Mouse (Mus musculus): ENCODE results near the gene Dnajc5.

Gene Dnajc5

DNA sequence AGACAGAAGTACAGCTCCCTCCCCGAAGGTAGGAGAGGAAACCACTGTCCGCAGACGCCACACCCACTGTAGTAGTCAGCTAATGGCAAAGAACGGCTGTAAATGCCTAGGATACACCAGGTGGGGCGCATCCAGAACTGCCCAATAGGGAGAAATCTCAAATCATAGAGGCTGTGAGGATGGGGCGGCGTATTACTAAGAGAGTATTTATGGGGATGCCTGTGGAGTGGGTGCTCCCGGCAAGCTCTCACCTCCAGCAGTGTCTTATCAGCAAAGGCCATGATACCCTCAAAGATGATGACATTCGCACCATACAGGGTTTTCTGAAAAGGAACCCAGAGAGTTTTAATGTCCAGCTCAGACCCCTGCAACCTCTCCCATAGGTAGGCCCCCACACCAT lies 53.7 kb downstream of the Dnajc5 start:
- no peak for DNase-seq

DNA sequence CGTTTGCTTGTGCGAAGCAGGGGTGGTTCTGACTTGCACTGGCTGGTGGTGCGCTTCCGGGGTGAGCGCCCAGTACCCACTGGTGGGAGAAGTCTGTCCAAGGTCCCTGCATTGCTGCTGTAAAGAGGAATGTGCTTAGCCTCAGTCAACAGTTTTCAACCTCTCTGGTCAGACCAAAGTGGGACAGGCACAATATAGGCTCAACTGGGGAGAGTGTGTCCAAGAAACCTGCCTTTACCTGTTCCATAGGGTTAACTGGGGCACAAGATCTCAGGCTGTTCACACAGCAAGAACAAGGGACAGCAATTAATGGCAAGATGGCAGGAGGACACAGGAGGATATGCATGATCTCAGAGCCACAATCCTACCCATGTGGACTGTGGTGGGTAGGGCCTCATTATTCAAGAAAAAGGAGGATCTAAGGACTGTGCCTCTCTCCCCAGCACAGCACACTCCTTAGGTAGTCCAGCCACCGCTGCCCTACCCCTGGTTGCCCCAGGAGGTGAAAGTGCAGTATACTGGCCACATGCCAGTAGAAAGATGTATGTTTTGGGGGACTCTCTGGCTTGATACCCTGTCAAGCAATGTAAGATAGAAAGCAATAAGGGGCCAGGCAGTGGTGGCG lies 54.7 kb downstream of the Dnajc5 start:
- DNase-seq: no peak

DNA sequence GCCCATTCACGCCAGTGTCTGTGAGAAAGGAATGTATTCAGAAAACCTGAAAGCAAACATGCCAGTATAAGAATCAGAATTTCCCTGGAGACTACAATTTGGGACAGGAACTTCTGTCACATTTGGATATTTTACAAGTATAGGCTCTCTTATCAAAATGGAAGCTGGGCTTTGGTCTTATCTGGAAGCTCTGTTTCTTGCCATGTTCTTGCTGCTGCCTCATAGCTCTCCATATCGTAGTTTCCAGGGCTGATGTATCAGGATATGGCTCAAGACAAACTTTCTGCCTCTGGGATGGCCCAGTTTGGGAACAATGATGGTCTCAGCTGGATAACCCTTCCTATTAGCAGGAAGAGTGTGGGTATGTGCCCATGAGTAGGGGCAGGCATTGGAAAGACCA lies 56.3 kb downstream of the Dnajc5 start:
- DNase-seq: no peak

DNA sequence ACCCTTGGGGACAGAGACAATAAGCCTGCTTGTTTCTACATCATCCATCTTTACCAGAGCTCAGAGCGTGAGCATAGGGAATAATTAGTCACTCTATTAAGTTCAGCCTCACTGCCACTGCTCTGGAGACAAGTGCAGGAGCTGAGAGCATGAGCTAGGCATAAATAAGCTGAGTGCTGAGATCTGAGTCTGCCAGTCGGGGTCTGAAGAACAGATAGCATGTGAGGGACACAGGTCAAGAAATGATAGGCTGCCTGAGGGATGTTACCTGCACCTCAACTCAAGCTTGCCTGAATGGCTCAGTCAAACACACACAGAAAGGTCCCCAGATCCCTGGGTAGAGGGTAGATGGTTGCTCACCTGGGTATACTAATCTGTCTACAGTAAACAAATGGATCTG lies 56.8 kb downstream of the Dnajc5 start:
- DNase-seq: peak in 1 of 2 experiments; percentile 1

DNA sequence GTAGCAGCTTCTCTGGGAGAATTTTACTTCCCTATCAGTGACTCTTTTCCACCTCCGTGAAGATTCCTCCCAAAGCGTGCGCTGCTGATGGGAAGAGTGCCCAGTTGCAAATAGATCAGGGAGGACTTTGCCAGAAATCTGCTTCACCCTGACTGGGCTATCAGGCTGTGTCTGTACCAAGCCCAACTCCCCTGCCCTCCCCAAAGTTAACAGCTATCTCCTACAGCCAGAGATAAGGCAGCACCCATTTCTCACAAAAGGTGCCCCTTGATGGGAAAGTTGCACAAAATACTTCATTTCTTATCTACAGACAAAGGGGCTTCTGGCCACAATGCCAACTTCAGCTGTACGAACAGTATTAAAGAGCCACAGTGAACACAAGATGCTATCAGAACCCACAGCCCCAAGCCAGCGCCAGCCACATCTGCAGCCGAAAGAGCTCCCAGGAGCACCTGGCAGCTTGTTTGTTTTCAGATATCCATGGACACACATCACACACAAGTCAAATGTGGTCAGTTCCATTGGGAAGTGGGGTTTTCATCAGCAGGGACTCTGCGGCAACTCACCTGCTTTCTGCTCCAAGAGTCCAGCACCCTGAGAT lies 57.8 kb downstream of the Dnajc5 start:
- peak in 1 of 2 experiments; percentile 0 for DNase-seq

DNA sequence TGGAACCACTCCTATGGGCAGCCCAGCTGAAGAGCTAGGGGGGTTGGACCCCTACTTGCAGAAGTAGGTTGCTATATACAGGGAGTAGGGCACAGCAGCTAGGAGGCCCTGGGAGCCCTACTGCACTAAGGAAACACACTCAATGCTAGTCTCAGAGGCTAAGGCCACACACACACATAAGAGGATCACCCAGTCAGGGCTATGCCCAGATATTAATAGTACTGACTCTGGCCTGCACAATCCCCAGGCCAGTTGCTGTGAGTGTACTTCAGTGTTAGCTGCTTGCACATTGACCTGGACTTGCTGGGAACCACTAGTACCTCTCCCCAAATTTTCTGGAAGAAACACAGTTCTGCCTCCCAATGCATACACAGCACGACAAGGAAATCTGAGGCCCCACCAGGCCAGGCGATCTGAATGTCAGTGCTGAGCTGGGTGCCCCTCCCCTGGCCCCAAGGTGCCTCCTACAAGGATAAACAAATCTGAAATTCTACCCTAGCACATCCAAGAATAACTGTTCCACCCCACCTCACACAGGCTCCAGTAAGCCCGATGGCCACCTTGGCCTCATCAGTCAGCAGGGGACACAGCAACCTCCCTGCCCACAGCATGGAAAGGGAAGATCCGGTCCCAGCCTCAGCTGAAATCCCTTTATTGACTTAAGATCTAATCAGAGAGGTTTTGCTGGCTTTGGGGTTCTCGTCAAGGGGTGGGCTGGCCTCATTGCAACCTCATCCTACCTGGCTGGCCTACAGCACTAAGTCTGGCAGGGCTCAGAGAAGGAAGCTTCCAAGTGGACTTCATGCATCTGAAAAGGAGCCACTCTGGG lies 58.7 kb downstream of the Dnajc5 start:
- DNase-seq: no peak

DNA sequence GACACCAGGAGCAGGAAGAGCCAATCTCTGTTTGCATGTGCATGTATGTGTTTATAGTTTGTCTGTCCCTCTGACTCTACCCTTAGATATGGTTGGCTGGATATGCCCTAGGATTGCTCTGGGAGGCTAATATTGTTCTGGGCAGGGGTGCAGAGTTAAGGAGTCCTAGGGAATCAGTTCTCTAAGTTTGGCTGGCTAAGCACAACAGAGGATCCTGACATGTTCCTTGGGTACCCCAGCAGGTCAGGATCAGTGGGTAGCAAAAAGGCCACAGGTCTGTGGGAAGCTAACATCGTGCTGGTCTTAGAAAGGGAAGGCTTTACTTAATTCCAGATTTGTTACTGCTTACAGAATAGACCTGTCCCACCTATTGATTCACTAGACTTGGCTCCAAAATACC lies 59.4 kb downstream of the Dnajc5 start:
- no peak for DNase-seq

DNA sequence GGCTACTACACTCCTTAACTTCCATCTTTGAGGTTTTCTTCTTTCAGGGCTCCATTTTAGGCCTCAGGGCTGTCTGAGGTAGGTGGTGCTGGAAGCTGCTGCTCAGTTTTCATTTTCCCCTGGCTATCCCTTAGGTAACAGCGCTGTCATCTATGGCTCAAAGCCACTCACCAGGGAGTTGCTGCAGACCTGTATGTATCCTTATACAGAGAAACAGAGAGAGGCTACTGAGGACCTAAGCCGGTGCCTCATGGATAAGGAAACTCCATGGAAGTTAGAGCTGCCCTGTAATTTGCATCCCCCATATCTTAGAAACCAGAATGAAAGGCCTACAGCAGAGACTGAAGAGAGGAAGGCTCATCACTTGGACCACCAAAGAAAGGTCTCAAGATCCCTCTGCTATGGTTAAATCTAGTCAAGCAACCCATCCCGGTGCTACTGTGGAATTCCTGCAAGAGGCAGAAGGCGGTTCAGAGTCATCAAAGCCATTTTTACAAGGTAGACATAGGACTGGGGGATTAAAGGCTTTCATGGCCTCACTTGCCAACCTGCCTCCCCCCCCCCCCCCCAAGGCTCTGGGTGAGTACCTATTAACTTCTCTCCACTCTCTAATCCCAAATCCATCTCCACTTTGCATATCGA lies 60.0 kb downstream of the Dnajc5 start:
- DNase-seq: no peak

DNA sequence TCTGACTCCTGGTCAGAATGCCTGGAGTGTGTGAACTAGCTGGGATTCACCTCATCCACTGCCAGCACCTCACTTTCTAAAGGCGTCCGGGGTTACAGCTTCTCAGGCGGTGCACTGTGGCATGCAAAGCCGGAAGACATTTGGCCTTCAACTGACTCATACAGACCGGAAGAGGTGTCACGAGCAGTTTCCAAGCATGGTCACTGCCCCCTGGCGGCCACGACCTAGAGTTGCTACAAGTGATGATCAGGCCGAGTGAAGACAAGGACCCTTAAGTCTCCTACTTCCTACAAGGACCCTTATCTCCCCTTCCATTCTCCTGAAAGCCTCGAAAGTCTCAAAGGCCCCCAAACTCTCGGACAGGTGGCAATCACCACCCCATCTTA lies 60.7 kb downstream of the Dnajc5 start:
- DNase-seq: peak; percentile 77 to 85

DNA sequence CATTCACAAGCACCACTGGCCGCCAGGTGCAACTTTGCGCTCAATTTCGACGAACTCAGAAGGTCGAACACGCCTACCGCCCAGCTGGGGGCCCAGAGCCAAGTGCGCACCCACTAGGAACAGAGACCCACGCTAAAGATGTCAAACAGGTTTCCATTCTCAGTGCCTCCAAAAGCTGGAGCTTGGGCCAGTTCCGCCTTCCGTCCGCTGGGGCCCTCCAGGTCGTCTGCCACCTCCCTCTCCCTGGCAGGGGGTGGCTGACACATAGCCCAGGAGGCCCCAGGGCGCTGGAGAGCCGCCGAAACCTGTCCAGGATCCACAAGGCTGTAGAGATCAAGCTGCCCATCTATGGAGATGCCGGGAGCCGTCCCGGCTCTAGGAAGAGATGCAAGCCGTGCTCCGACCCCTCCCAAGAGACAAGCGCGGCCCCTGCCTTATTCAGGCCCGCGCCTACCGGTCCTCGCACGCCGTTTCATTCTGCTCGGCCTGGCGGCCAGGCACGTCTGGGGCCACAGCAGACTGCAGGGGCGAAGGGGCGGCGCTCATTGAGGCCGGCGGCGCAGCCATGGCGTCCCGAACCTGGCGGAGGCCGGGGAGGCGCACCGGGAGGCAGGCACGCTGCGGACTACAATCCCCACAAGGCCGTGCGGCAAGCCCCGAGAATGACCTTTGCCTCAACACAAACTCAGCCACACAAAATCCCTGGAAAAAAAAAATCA lies 61.3 kb downstream of the Dnajc5 start:
- peak; percentile 82 to 85 for DNase-seq

DNA sequence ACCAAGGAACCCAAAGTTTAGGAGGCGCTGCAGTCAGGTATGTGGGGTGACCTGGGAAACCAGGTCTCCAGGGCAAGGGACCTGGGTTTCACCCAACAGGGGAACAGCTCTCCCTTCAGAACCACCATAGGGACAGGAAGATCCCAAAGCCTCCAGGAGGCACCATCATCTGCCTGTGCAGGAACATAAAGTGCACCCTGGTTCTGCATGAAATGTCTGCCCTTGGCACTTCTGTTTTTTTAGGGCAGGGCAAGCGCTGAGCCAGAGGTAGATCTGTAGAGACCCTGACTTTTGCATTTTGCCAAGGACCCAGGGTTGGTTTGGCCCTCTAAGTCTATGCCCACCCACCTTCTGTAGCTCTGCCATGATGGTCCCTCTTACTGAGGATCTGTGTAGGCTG lies 62.1 kb downstream of the Dnajc5 start:
- peak in 1 of 2 experiments; percentile 1 for DNase-seq

DNA sequence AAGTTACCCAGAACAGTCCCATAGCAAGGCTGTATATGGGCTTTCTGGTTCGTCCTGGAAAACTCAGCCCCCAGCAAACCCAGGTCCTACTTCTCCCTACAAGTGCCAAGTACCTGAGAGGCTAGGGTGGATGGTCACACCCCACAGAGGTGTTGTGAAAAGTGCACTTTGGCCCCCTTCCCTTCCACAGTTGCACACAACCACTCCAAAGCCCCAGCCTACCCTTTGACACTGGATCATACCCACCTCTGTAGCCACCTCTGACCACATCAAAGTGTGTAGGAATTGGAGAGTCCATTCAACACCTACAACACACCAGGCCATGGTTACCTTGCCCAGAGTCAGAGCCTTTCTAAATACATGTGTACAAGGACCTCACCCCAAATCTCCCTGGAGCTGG lies 62.7 kb downstream of the Dnajc5 start:
- DNase-seq: no peak

DNA sequence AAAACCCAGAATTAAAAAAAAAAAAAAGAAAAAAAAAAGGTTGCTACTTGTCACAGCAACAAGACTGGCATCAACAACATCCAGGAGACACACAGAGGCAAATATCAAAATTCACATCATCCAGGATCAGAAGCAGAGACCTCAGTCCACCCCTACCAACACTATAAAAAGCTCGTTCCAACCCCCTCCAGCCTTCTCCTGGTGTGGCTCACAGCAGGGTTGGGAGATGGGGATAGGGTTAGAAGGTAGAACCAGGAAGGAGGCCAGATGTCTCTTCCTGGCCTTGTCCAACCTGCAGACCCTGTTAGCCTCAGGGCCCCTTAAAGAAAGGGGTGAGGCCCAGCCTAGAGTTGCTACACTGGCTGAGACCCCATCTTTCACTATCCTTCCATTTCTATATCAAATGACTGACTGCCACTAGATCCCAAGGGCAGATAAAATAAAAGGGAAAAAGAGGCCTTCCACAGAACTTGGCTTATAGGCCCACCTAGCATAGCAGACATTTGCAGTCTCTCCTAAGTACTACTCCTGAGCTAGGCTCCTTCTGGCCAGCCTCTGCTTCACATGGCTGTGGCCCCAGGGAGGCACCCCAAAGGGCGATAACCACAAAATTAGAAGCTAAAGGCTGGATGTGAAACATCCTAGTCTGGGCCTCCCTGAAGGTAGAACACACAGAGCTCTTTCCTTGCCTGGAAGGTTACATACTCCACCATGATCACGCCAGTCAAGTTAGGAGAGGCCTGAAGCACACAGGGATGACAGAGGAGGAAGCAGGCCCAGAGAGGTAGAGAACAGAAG lies 63.4 kb downstream of the Dnajc5 start:
- no peak for DNase-seq

DNA sequence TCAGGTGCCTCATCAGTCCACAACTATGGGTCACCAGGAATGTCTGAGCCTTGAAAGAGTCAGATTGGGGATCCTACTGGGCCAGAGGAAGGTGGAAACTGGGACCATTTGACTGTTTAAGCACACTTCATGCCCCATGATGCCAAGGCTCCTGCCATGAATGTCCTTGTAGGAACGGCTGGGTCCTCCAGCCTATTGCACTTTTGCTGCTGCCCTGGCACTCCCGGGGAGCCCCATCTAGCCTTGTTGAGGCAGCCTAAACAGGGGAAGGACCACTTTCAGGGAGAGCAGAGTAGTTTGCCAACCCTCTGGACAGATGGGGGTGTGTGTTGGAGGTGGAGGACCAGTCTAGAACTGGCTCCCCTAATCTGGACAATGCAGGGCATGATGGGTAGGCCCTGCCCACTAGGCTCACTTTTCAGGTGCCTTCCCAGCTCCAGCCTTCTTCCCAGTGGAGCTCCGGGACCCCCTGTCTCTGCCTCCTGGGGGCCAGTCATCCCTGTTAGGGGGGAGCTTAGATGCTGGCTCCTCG lies 64.2 kb downstream of the Dnajc5 start, which contains the start of gene Uckl1:
Gene Uckl1 (minus strand): TSS at position 482 of the 532 bp plus-strand sequence.
- DNase-seq: no peak

DNA sequence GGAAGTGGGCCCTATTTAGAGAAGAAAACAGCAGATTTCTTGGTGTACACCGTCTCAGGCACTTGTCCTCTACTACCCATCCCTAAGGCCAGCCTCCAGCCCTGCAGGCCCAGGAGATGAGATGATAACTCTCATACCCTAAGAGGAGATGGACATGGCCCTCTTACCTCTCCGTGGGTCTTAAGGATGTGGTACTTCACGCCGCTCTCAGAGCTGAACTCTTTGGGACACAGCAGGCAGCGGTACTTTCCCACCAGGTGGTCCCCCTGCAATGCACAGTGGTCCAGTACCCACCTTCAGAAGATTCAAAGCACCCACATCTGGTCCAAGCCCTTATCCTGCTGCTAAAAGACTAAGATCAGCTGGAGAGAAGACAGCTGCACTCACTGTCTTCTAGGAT lies 65.2 kb downstream of the Dnajc5 start:
- DNase-seq: no peak

DNA sequence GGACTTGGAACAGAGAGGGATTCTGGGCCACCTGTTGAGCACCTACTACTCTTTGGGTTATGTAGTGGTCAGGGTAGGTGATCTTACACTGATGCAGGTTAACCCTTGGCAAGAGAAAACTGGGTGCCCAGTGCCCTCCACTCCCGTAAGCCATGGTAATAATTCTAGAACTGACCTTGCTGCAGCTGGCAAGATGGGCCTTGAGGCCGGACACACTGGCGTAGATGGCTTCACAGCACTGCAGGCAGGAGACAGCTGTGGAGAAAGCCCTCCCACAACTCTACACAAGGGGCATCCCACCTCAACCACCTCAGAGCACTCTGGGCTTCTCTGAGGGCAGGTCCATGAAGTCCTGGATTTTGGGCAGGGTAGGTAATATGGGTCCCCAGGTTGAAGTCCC lies 65.8 kb downstream of the Dnajc5 start:
- no peak for DNase-seq

DNA sequence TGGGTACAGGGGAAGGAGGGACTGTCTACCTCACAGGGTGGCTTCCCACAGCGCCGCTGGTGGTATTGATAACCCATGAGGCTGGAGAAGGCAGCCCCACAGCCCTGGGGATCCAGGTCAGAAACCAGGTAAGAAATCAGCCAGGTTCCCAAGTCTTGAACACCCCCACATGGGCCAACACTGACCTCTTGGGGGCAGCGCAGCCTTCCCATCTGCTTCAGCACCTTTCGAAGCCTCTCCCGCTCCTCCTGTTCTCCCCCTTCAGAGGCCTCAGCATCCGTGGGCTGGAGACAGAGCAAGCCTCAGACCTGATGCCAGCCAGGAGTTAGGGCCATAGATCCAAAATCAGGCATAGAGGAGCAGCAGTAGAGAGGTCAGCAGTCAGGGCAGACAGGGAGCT lies 67.5 kb downstream of the Dnajc5 start:
- DNase-seq: no peak

DNA sequence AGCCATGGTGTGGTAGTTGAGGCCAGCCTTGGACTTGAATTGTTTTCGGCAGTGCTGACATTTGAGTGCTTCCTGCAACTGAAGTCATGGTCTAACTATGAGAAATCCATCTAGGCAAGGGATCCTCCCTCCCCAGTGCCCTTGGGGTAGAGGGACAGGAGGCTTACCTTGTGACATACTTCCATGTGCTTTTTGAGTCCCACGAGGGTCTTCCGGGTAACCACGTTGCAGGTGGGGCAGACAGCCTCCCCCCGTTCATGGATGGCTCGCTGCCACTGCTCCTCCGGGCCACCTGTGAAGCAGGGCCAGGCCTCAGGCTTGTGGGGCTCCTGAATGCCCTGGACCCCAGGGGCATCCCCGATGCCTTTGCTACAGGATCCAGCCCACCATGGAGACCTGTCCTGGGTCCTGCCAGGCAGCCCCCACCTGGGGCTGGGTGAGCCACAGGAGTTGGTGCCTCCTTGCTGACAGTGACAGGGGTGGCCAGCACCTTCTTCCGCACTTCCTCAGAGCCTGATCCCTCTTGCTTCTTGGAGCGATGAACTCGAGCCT lies 68.0 kb downstream of the Dnajc5 start:
- DNase-seq: no peak

DNA sequence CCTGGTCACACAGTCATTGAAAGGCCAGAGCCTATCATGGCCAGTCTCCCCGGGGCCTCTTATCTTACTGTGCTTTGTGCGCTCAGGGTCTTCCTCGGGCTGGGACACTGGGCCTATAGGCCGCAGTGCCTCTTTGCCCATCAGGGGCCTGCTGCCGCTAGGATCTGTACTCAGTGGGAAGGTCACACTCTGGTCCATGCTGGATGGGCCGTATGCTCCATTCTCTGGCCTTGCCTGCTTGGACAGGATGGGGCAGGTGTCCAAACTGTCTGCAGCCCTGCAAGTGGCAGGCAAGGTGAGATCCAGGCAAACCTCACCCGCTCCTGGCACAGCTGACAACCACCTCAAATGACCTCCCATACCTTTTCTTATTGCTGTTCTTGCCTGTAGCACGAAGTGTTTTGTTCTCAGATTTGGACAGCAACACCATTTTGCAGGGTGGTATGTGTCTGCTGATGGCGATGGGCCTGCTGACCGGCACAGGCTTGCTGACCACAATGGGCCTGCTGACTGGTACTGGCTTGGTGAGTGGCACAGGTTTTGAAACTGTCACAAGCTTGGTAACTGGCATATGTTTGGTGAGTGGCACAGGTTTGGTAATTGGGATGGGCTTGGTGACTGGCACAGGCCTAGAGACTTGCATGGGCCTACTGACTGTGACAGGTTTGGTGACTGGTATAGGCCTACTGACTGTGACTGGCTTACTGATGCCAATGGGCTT lies 68.9 kb downstream of the Dnajc5 start:
- no peak for DNase-seq

DNA sequence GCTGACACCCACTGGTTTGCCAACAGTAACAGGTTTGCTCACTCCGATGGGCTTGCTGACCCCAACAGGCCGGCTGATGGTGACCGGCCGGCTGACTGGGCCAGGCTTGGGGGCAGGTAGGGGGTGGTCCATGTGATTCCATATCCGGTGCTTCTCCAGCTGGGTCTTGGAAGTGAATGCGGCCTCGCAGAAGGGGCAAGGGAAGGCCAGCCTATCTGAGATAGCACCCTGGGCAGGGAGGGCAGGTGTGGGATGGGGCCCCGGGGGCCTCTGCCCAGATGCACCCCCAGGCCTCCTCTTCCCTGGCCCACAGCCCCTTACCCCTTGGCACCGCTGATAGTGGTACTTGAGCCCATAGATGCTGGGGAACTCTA lies 69.4 kb downstream of the Dnajc5 start:
- no peak for DNase-seq

DNA sequence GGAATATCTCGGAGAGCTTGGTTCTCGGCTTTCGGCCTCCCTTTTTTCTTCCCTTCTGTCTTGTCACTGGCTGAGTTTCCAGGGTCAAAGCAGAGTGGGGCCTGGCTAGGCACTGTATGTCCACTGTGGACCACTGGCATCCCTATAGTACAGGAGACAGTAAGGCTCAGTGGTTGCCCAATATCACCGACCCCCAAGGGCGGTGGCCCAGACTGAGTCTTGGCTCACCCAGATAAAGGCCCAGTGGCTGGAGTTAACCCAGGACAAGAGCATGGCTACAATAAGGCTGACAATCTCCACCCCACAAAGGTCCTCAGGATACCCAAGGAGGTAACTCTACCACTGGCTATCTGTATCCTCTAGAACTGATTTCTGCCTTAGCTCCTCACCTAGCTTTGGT lies 70.2 kb downstream of the Dnajc5 start:
- DNase-seq: no peak

All from thymus, postnatal 36 days (tissue).